Mouse (Mus musculus) liver, embryonic 14.5 days (tissue): ENCODE measurements around the gene E030025P04Rik. TPM values are rescaled to one million over a fixed set of nuclear protein-coding genes. Genes with fewer than 3 reads are reported as not detected.

Source experiments
- ATAC-seq: fragments of 200-750 bp; cut with Nextera tagmentation; 2 replicates; pipeline ENCODE4 v1.8.0; 2017; ENCODE audit warnings: moderate number of reproducible peaks, mild to moderate bottlenecking, moderate library complexity; ENCODE audit not compliant: insufficient read depth
- DNase-seq, 3 experiments: peaks; one replicate each; pipeline ENCODE4 v3.0.0-alpha.2; 2012 to 2013; ENCODE audit warnings: low read depth in 3 of 3, low spot score in 3 of 3
- H3K27ac ChIP-seq: fragments of 300-500 bp; sonication (generic); 2 replicates; pipeline ENCODE4 v1.5.1; 2014; ENCODE audit warnings: moderate library complexity, mild to moderate bottlenecking, control low read depth, inconsistent platforms
- H3K27me3 ChIP-seq: fragments of 300-500 bp; sonication (generic); 2 replicates; pipeline ENCODE4 v1.6.1; 2014; ENCODE audit warnings: mild to moderate bottlenecking, low read length, moderate library complexity; ENCODE audit not compliant: control insufficient read depth, insufficient read depth
- H3K36me3 ChIP-seq: fragments of 300-500 bp; sonication (generic); replicated peaks from 2 replicates; pipeline ENCODE4 v1.6.1; 2014; ENCODE audit warnings: low read depth; ENCODE audit not compliant: control insufficient read depth, insufficient read depth
- H3K4me1 ChIP-seq, 2 experiments: fragments of 200-500 bp in 1 of 2; fragments of 300-500 bp in 1 of 2; sonication (generic) in 1 of 2; replicated peaks; 2 replicates each; pipeline ENCODE4 v1.6.1; 2012 to 2014; ENCODE audit warnings: antibody characterized with exemption in 1 of 2, inconsistent platforms in 1 of 2, low read length in 1 of 2; ENCODE audit not compliant: control insufficient read depth in 2 of 2, insufficient read depth in 2 of 2
- H3K4me2 ChIP-seq: fragments of 300-500 bp; sonication (generic); 2 replicates; pipeline ENCODE4 v1.6.1; 2014; ENCODE audit warnings: low read depth, mild to moderate bottlenecking, control low read depth, moderate library complexity
- H3K4me3 ChIP-seq, 2 experiments: fragments of 200-500 bp in 1 of 2; fragments of 300-500 bp in 1 of 2; sonication (generic) in 1 of 2; 2 replicates each; pipeline ENCODE4 v1.5.1; 2012 to 2014; ENCODE audit warnings: low read depth in 2 of 2, low read length in 2 of 2, mild to moderate bottlenecking in 2 of 2, control low read depth in 1 of 2, inconsistent platforms in 1 of 2, moderate library complexity in 1 of 2; ENCODE audit not compliant: insufficient read depth in 1 of 2
- H3K9ac ChIP-seq: fragments of 300-500 bp; sonication (generic); replicated peaks from 2 replicates; pipeline ENCODE4 v1.6.1; 2014; ENCODE audit warnings: mild to moderate bottlenecking, control low read depth, moderate library complexity
- H3K9me3 ChIP-seq: fragments of 300-500 bp; sonication (generic); 2 replicates; pipeline ENCODE4 v1.6.1; 2016; ENCODE audit warnings: low read length, mixed read lengths; ENCODE audit not compliant: control insufficient read depth
- CTCF ChIP-seq: IDR thresholded peaks from 2 replicates; pipeline ENCODE4 v1.5.1; 2016; ENCODE audit warnings: antibody characterized with exemption, low read depth, control low read depth
- EP300 ChIP-seq: IDR thresholded peaks from 2 replicates; pipeline ENCODE4 v1.6.1; 2016; ENCODE audit warnings: antibody characterized with exemption, low read depth
- WGBS: fragments of 180-500 bp; shearing (Covaris S2); extraction: QIAGEN DNeasy Blood & Tissue Kit; methylation state at CpG from one replicate; pipeline ENCODE4 v1.1.7; 2014; ENCODE audit not compliant: insufficient replicate concordance; 5-methylcytosine and 5-hydroxymethylcytosine counted together
- polyA plus RNA-seq, 2 experiments: library from polyadenylated mRNA; depleted of rRNA in 1 of 2; stranded (reverse) in 1 of 2; unstranded in 1 of 2; fragments of >200 nt; fragmentation: Nextera tagmentation in 1 of 2; extraction: Ambion mirVana in 1 of 2; gene quantifications; 2 replicates each; pipeline versions ENCODE4 v1.2.1 to v1.2.3; 2012 to 2014

Gene E030025P04Rik
- not detected in 2 replicates for polyA plus RNA-seq (2012; rRNA removed)
- polyA plus RNA-seq (2014; fragmentation: Nextera tagmentation; extraction: Ambion mirVana): not detected in 2 replicates

DNA sequence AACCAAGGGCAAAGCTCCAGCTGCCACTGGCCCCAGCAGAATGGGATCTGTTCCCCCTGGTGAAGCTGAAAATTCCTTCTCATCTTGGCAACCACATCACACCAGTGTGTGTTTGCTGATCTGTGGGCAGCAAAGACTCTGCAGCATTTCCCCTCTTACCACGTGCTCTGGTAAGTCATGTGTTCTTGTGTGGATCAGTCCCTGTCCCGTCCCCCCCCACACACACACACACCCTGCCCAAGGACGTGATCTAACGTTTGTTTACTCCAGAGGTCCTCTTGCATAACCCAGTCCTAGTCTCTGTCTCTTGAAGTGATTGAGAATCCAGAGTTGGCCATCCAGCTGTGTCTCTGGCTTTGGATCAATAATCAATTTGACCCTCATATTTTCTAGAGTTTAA lies at the start of gene E030025P04Rik:
Gene E030025P04Rik, minus strand, starts transcription at position 134 of the 400 bp plus-strand sequence.
- H3K4me1 ChIP-seq: no peaks in the 10 kb centered on the region
- no peak within 1 kb of the TSS for H3K9ac ChIP-seq
- TF ChIP-seq CTCF (no peak), EP300 (no peak)
- H3K4me2 ChIP-seq: no peak within 1 kb of the TSS
- H3K4me3 ChIP-seq: no peak within 1 kb of the TSS
- H3K36me3 ChIP-seq: no peaks in the 10 kb centered on the region
- DNase-seq (no peak), ATAC-seq (no peak)
- H3K27ac ChIP-seq: no peak within 1 kb of the TSS
- 41% methylated on average over 4 of the region's 4 CpGs for WGBS
- H3K27me3 ChIP-seq: no peaks in the 10 kb centered on the region
- H3K9me3 ChIP-seq: no peaks in the 10 kb centered on the region

GRCm38 (mm10) chr11:109192673-109193557 lies 48.7 kb upstream of the E030025P04Rik start:
- Histone ChIP-seq H3K27ac (no peak overlapping the region), H3K27me3 (no peaks in the 10 kb centered on the region), H3K9ac (no peak overlapping the region), H3K4me2 (no peak overlapping the region), H3K9me3 (no peaks in the 10 kb centered on the region), H3K4me1 (no peaks in the 10 kb centered on the region), H3K36me3 (no peaks in the 10 kb centered on the region), H3K4me3 (no peak overlapping the region)
- 43% methylated on average over 15 of the region's 15 CpGs for WGBS
- peak; percentile 2 to 9 (median 3) for DNase-seq
- TF ChIP-seq EP300 (no peak), CTCF (peak; percentile 86)
- ATAC-seq: no peak

GRCm38 (mm10) chr11:109188235-109188634 lies 44.1 kb upstream of the E030025P04Rik start:
- ATAC-seq: no peak
- no peak overlapping the region for H3K9ac ChIP-seq
- no peaks in the 10 kb centered on the region for H3K27me3 ChIP-seq
- 61% methylated on average over 5 of the region's 5 CpGs for WGBS
- H3K4me3 ChIP-seq: no peak overlapping the region
- H3K4me1 ChIP-seq: no peaks in the 10 kb centered on the region
- TF ChIP-seq EP300 (no peak), CTCF (no peak)
- H3K9me3 ChIP-seq: no peaks in the 10 kb centered on the region
- no peak for DNase-seq
- no peak overlapping the region for H3K27ac ChIP-seq
- H3K36me3 ChIP-seq: no peaks in the 10 kb centered on the region
- no peak overlapping the region for H3K4me2 ChIP-seq

DNA sequence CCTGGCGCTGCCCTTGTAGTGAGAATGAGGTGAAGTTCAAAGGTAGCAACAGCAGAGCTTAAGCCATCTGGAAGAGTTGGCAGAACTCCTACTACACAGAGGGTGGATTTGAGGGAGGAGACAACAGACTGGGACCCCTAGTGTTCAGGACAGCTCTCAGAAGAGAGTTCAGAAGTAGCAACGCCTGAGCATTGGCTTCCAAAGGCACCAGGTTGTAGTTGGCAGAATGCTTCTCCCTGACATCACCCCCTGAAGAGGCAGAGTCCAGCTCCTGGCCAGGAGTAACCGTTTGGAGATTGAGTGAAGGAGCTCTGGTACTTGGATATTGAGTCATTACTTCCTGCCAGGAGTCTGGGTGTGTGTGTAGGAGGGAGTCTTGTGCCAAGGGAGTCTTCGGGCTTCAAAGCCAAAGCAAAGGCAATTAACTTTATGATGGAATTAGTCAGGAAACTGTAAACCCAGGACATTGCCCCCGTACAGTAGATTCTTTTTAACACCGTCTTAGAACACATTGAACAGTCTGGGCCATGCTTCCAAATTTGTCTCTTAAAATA lies 43.5 kb upstream of the E030025P04Rik start:
- Histone ChIP-seq H3K9ac (no peak overlapping the region), H3K4me2 (no peak overlapping the region), H3K9me3 (no peaks in the 10 kb centered on the region), H3K36me3 (no peaks in the 10 kb centered on the region), H3K27ac (no peak overlapping the region), H3K4me1 (no peaks in the 10 kb centered on the region), H3K27me3 (no peaks in the 10 kb centered on the region), H3K4me3 (no peak overlapping the region)
- no peak for ATAC-seq
- 61% methylated on average over 6 of the region's 6 CpGs for WGBS
- TF ChIP-seq EP300: no peak
- no peak for TF ChIP-seq CTCF
- no peak for DNase-seq

GRCm38 (mm10) chr11:109181118-109181517 lies 36.9 kb upstream of the E030025P04Rik start:
- no peaks in the 10 kb centered on the region for H3K9me3 ChIP-seq
- ATAC-seq (no peak), DNase-seq (no peak)
- no peak overlapping the region for H3K27ac ChIP-seq
- WGBS: 61% methylated on average over 7 of the region's 7 CpGs
- no peaks in the 10 kb centered on the region for H3K36me3 ChIP-seq
- no peaks in the 10 kb centered on the region for H3K4me1 ChIP-seq
- H3K4me3 ChIP-seq: no peak overlapping the region
- TF ChIP-seq CTCF (no peak), EP300 (no peak)
- H3K4me2 ChIP-seq: no peak overlapping the region
- H3K9ac ChIP-seq: no peak overlapping the region
- no peaks in the 10 kb centered on the region for H3K27me3 ChIP-seq
